Mouse (Mus musculus) neural tube, embryonic 15.5 days (tissue): ENCODE measurements at regions not wholly inside any gene's neighbourhood (a gene's known extent, or its start where the extent isn't known, plus 50 kb on each side); places are given as distances from the start of the nearest gene placed in this dataset.

Source experiments
- ATAC-seq: fragments of 200-750 bp; cut with Nextera tagmentation; 2 replicates; pipeline ENCODE4 v1.8.0; 2017; ENCODE audit warnings: mild to moderate bottlenecking, moderate TSS enrichment, moderate library complexity; ENCODE audit not compliant: low FRiP score
- H3K27ac ChIP-seq: fragments of 300-500 bp; sonication (generic); replicated peaks from 2 replicates; pipeline ENCODE4 v1.5.1; 2015; ENCODE audit warnings: mild to moderate bottlenecking, inconsistent platforms
- H3K27me3 ChIP-seq: fragments of 300-500 bp; sonication (generic); replicated peaks from 2 replicates; pipeline ENCODE4 v1.6.1; 2015; ENCODE audit warnings: inconsistent platforms
- H3K36me3 ChIP-seq: fragments of 300-500 bp; sonication (generic); 2 replicates; pipeline ENCODE4 v1.6.1; 2015; ENCODE audit warnings: inconsistent platforms
- H3K4me1 ChIP-seq: fragments of 300-500 bp; sonication (generic); 2 replicates; pipeline ENCODE4 v1.6.1; 2015; ENCODE audit warnings: inconsistent platforms
- H3K4me2 ChIP-seq: fragments of 300-500 bp; sonication (generic); 2 replicates; pipeline ENCODE4 v1.6.1; 2015; ENCODE audit warnings: inconsistent platforms, mild to moderate bottlenecking, moderate library complexity
- H3K4me3 ChIP-seq: fragments of 300-500 bp; sonication (generic); replicated peaks from 2 replicates; pipeline ENCODE4 v1.5.1; 2015; ENCODE audit warnings: mild to moderate bottlenecking, inconsistent platforms
- H3K9ac ChIP-seq: fragments of 300-500 bp; sonication (generic); replicated peaks from 2 replicates; pipeline ENCODE4 v1.6.1; 2015; ENCODE audit warnings: mild to moderate bottlenecking, inconsistent platforms
- H3K9me3 ChIP-seq: fragments of 300-500 bp; sonication (generic); replicated peaks from 2 replicates; pipeline ENCODE4 v1.6.1; 2016; ENCODE audit warnings: inconsistent platforms
- WGBS: fragments of 180-500 bp; shearing (Covaris S2); methylation state at CpG from one replicate; pipeline ENCODE4 v1.1.7; 2015; ENCODE audit warnings: mixed read lengths; 5-methylcytosine and 5-hydroxymethylcytosine counted together

DNA sequence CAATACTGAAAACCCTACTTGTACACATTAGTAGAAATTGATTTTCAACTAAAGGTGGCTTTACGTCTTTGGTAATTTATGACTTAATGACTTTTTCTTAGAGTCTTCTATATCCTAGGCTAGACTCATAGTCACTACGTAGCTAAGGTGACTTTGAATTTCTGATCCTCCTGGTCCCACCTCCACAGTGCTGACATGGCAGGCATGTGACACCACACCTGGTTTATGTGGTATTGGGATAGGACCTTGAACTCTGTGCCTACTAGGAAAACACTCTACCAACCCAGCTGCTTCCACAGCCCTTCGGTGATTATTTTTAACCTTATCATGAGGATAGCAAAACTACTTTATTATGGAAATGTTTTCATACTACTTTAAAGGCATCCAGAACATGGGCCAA is 51.5 kb upstream of the D7Ertd443e start:
- Histone ChIP-seq H3K9ac (no peak overlapping the region), H3K4me1 (no peaks in the 10 kb centered on the region), H3K27me3 (no peaks in the 10 kb centered on the region), H3K4me3 (no peak overlapping the region), H3K36me3 (no peaks in the 10 kb centered on the region), H3K4me2 (no peak overlapping the region), H3K27ac (no peak overlapping the region), H3K9me3 (no peaks in the 10 kb centered on the region)
- 87% methylated on average over 3 of the region's 3 CpGs for WGBS
- ATAC-seq = no peak

- H3K36me3 ChIP-seq = no peaks in the 10 kb centered on the region
- no peak for ATAC-seq
- no peak overlapping the region for H3K4me2 ChIP-seq
- no peaks in the 10 kb centered on the region for H3K9me3 ChIP-seq
- H3K9ac ChIP-seq = no peak overlapping the region
- H3K27me3 ChIP-seq = no peaks in the 10 kb centered on the region
- no peak overlapping the region for H3K4me3 ChIP-seq
- no peaks in the 10 kb centered on the region for H3K4me1 ChIP-seq
- H3K27ac ChIP-seq = no peak overlapping the region
- WGBS = 94% methylated on average over 5 of the region's 5 CpGs
These were observed 53.8 kb upstream of the D7Ertd443e start for GRCm38 (mm10) chr7:134439281-134439680.

GRCm38 (mm10) chr7:134445008-134445806 is 59.7 kb upstream of the D7Ertd443e start:
- no peak overlapping the region for H3K9ac ChIP-seq
- H3K4me3 ChIP-seq = no peak overlapping the region
- H3K4me1 ChIP-seq = no peaks in the 10 kb centered on the region
- H3K36me3 ChIP-seq = no peaks in the 10 kb centered on the region
- H3K27ac ChIP-seq = no peak overlapping the region
- H3K9me3 ChIP-seq = no peaks in the 10 kb centered on the region
- no peaks in the 10 kb centered on the region for H3K27me3 ChIP-seq
- H3K4me2 ChIP-seq = no peak overlapping the region
- no peak for ATAC-seq
- 62% methylated on average over 8 of the region's 8 CpGs for WGBS

- no peaks in the 10 kb centered on the region for H3K4me1 ChIP-seq
These were observed 62.3 kb upstream of the D7Ertd443e start for GRCm38 (mm10) chr7:134447648-134448202.

DNA sequence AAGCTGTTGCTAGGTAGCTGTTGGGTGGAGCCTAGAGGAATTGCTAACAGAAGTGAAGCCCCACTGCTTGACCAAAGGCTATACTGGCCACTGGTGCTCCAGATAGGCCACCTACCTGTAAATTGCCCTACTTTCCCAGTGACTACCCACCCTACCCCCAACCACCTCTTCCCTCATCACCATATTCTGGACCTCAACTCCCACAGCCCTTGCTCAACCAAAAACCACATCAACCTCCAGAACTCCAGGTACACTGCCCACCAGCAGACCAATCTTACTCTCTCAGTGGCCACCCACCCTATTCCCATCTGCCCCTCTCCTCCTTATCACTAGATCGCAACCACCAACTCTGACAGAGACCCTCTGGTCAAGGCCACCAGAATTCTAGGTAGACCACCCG is 63.4 kb upstream of the D7Ertd443e start:
- 91% methylated on average over 2 of the region's 2 CpGs for WGBS
- no peaks in the 10 kb centered on the region for H3K9me3 ChIP-seq
- no peak overlapping the region for H3K4me3 ChIP-seq
- H3K9ac ChIP-seq = no peak overlapping the region
- H3K27me3 ChIP-seq = no peaks in the 10 kb centered on the region
- H3K27ac ChIP-seq = no peak overlapping the region
- H3K36me3 ChIP-seq = no peaks in the 10 kb centered on the region
- no peak for ATAC-seq
- H3K4me1 ChIP-seq = no peaks in the 10 kb centered on the region
- H3K4me2 ChIP-seq = no peak overlapping the region

More at GRCm38 (mm10) chr7:134447648-134448202, 62.3 kb upstream of the D7Ertd443e start:
- Histone ChIP-seq H3K9ac (no peak overlapping the region), H3K36me3 (no peaks in the 10 kb centered on the region), H3K9me3 (no peaks in the 10 kb centered on the region), H3K27ac (no peak overlapping the region), H3K27me3 (no peaks in the 10 kb centered on the region), H3K4me2 (no peak overlapping the region), H3K4me3 (no peak overlapping the region)
- no peak for ATAC-seq

DNA sequence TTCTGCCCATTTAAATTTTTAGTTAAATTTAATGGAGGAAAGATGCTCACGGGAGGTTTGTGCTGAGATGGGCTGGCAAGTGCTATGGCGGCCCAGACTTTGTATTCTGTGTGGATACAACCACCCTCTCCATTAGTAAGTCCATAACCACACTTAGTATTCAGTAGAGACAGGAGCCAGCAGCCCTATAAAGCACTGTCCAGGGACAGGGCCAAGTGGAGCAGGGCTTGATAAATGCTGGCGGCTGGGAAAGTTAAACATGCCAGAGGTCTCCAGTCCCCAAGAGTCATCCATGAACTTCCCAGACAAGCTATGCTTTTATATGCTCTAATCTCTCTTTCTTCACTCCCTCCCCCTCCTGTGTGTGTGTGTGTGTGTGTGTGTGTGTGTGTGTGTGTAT is 77.2 kb upstream of the D7Ertd443e start:
- Histone ChIP-seq H3K9me3 (no peaks in the 10 kb centered on the region), H3K4me2 (no peak overlapping the region), H3K9ac (no peak overlapping the region), H3K27me3 (no peaks in the 10 kb centered on the region), H3K27ac (no peak overlapping the region), H3K4me3 (no peak overlapping the region), H3K36me3 (no peaks in the 10 kb centered on the region), H3K4me1 (0 out of 2 replicates have a peak, but pooled peaks cover 11% of the 10 kb centered on the region)
- peak; percentile 45; the same call in 1 of the 2 replicates for ATAC-seq
- 76% methylated on average over 3 of the region's 3 CpGs for WGBS

DNA sequence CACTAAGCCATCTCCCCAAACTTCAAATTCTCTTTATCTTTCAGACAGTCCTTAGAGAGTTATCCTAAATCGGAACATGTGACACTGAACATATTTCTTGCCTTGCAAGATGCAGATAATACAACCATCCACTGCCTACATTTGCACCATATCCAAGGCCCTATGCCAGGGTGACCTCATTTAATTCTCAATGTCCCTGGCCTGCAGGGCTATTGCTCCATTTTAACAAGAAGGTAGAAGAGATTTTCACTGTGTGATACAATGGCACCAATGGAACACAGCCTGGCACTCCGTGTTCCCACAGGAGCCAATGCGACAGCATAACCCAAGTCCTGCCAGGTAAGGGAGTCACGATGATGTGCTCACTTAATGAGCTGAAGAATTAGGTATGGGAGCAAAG is 77.9 kb upstream of the D7Ertd443e start:
- H3K27me3 ChIP-seq = no peaks in the 10 kb centered on the region
- no peak for ATAC-seq
- 93% methylated on average over 4 of the region's 4 CpGs for WGBS
- no peak overlapping the region for H3K4me3 ChIP-seq
- no peak overlapping the region for H3K9ac ChIP-seq
- no peak overlapping the region for H3K27ac ChIP-seq
- H3K36me3 ChIP-seq = no peaks in the 10 kb centered on the region
- 0 out of 2 replicates have a peak, but pooled peaks cover 10% of the 10 kb centered on the region for H3K4me1 ChIP-seq
- H3K4me2 ChIP-seq = no peak overlapping the region
- H3K9me3 ChIP-seq = no peaks in the 10 kb centered on the region

DNA sequence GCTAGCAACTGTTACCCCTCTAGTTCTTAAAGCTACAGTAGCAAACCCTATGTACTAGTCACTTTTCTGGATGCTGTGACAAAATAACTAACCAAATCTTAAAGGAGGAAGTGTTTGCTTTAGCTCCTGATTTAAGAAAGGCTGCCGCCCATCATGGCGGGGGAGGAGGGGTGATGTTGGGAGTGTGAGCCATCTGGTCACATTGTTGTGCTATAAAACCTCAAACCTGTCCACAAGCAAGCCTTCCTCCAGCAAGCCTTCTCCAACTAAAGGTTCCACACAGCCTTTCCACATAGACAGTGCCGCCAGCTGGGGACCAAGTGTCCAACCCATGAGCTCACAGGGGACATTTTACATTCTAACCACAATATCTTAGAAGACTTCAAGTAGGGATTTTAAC is 81.8 kb upstream of the D7Ertd443e start:
- ATAC-seq = no peak
- H3K4me3 ChIP-seq = no peak overlapping the region
- no peaks in the 10 kb centered on the region for H3K4me1 ChIP-seq
- no peaks in the 10 kb centered on the region for H3K9me3 ChIP-seq
- H3K27me3 ChIP-seq = no peaks in the 10 kb centered on the region
- H3K9ac ChIP-seq = no peak overlapping the region
- WGBS = 92% methylated on average over 3 of the region's 3 CpGs
- H3K4me2 ChIP-seq = no peak overlapping the region
- no peaks in the 10 kb centered on the region for H3K36me3 ChIP-seq
- no peak overlapping the region for H3K27ac ChIP-seq

GRCm38 (mm10) chr7:134471286-134471685 is 85.8 kb upstream of the D7Ertd443e start:
- H3K9ac ChIP-seq = no peak overlapping the region
- no peak overlapping the region for H3K4me2 ChIP-seq
- ATAC-seq = no peak
- H3K27me3 ChIP-seq = no peaks in the 10 kb centered on the region
- no peaks in the 10 kb centered on the region for H3K9me3 ChIP-seq
- H3K4me3 ChIP-seq = no peak overlapping the region
- no peak overlapping the region for H3K27ac ChIP-seq
- WGBS = 38% methylated on average over 2 of the region's 2 CpGs
- H3K4me1 ChIP-seq = no peaks in the 10 kb centered on the region
- H3K36me3 ChIP-seq = no peaks in the 10 kb centered on the region

- no peak overlapping the region for H3K4me3 ChIP-seq
- no peaks in the 10 kb centered on the region for H3K27me3 ChIP-seq
- H3K9ac ChIP-seq = no peak overlapping the region
- H3K36me3 ChIP-seq = no peaks in the 10 kb centered on the region
- H3K4me2 ChIP-seq = no peak overlapping the region
- no peaks in the 10 kb centered on the region for H3K4me1 ChIP-seq
- H3K27ac ChIP-seq = no peak overlapping the region
- no peak for ATAC-seq
- H3K9me3 ChIP-seq = no peaks in the 10 kb centered on the region
- WGBS = 77% methylated on average over 4 of the region's 4 CpGs
These were observed 105.9 kb upstream of the D7Ertd443e start for GRCm38 (mm10) chr7:134491326-134491725.

DNA sequence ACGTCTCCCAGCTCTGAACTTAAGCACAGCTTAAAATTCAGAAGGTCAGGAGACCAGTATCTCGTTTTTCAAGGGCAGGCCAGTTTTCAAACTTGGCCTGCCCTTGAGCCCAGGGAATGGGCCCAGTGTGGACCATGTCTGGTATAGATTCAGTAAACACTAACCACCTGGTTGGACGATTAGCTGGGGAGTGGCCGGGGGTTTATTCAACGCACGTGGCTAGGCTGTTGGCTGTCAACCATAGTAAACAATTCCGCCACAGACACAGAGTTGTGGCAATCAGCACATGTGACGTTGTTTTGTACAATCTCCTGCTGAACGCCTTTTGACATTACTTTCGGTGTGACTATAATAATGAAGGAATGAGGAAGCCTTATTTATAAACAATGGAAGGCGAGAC is 111.8 kb upstream of the D7Ertd443e start:
- H3K9me3 ChIP-seq = no peaks in the 10 kb centered on the region
- no peak overlapping the region for H3K4me3 ChIP-seq
- no peak overlapping the region for H3K4me2 ChIP-seq
- 0 out of 2 replicates have a peak, but pooled peaks cover 4% of the 10 kb centered on the region for H3K4me1 ChIP-seq
- WGBS = 75% methylated on average over 11 of the region's 11 CpGs
- ATAC-seq = no peak
- no peak overlapping the region for H3K9ac ChIP-seq
- H3K27me3 ChIP-seq = no peaks in the 10 kb centered on the region
- no peak overlapping the region for H3K27ac ChIP-seq
- no peaks in the 10 kb centered on the region for H3K36me3 ChIP-seq

- H3K4me3 ChIP-seq = no peak overlapping the region
- no peaks in the 10 kb centered on the region for H3K27me3 ChIP-seq
- WGBS = 74% methylated on average over 4 of the region's 4 CpGs
- 0 out of 2 replicates have a peak, but pooled peaks cover 4% of the 10 kb centered on the region for H3K4me1 ChIP-seq
- no peak overlapping the region for H3K4me2 ChIP-seq
- no peak for ATAC-seq
- H3K36me3 ChIP-seq = no peaks in the 10 kb centered on the region
- no peaks in the 10 kb centered on the region for H3K9me3 ChIP-seq
- no peak overlapping the region for H3K9ac ChIP-seq
- H3K27ac ChIP-seq = no peak overlapping the region
These were observed 112.4 kb upstream of the D7Ertd443e start for GRCm38 (mm10) chr7:134497870-134498269.
